Mouse (Mus musculus) spleen, postnatal 10 days (tissue): ENCODE data around the gene Iqce.
"Not testable (repeated sequence)": the region's sequence is repeated elsewhere in the genome, so short reads cannot be mapped to it uniquely, and the experiment has no call there.

Source experiments
- DNase-seq, 2 experiments: peaks; one replicate each; pipeline ENCODE4 v3.0.0; 2021 to 2022; ENCODE audit warnings: low spot score in 2 of 2

Gene Iqce

DNA sequence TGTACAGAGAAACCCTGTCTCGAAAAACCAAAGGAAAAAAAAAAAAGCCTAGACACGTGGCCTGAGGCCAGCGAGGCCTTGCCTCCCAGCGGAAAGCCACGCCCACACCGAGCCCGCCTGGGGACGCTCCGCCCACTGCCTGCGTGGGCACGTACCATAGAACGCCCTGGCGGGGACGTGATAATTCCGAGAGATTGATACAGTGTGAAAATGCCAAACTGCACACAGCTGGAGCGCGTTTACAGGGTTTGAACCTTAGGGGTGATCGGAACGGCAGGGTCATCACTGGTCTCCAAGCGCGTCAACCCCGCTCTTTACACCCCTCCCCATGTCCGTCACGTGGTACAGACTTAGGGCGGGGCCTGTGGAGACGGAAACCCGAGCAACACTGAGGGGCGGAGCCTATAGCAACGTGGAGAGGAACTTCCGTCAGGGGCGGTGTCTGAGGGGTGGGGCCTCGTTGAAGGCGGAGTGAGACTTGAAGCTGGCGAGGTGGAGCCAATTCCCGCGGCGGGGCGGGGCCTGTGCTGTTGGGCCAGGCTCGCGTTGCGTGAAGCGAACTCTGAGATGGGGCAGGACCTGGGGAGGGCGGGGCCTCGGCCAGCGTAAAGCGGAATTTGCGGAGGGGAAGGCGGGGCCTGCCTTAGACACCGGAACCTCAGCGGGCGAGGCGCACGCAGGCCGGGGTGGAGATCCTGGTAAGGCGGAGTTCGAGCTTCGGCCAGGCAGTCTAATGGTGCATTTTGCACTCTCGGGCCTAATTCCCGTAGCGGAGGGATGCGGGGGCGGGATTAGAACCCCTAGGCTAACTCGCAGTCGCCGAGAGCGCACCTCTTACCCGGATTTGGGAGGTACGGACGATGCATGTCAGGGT is 2.4 kb upstream of the Iqce start, which contains the start of gene Brat1:
Gene Brat1, plus strand, starts transcription at position 634 of the 874 bp plus-strand sequence.
- peak; percentile 97 to 100 for DNase-seq

GRCm38 (mm10) chr5:140703480-140704377 is 1.6 kb upstream of the Iqce start:
- DNase-seq, result peak in 1 of 2 experiments; percentile 30

DNA sequence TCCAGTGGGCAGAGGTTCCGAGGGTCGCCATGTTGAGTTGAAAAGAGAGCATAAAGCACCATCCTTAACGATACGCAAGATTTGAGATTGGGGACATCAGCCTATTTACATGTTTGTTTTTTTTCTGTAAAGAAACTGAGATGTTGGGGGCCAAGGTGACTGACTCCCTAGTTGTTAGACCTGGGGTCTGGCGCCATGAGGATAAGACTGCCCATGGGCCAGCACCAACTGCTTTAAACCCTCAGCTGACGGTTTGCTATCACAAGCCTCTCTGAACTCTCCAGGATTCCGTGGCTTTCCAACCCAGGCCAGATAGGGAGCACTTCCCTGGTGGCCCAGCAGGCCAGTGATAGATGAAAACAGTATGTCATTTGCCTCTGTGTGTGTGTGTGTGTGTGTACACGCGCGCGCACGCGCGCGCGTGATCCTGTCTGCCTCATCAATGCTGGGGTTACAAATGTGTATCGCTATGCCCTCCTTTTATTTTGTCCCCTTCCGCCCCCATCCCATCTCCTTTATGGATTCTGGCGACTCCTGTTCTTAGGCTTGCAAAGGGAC is 519 bp upstream of the Iqce start:
- no peak for DNase-seq

- DNase-seq, result no peak
Measured at GRCm38 (mm10) chr5:140701661-140702060, 517 bp downstream of the Iqce start.

- DNase-seq, result no peak
Measured at GRCm38 (mm10) chr5:140699776-140700175, 2.4 kb downstream of the Iqce start.

GRCm38 (mm10) chr5:140695987-140696386 is 6.2 kb downstream of the Iqce start:
- DNase-seq, result no peak

- no peak for DNase-seq
Measured at GRCm38 (mm10) chr5:140688434-140688833, 13.7 kb downstream of the Iqce start.

- DNase-seq, result peak in 1 of 2 experiments; percentile 70
Measured at GRCm38 (mm10) chr5:140684343-140685148, 17.6 kb downstream of the Iqce start.

GRCm38 (mm10) chr5:140682113-140682512 is 20.1 kb downstream of the Iqce start:
- DNase-seq, result no peak

DNA sequence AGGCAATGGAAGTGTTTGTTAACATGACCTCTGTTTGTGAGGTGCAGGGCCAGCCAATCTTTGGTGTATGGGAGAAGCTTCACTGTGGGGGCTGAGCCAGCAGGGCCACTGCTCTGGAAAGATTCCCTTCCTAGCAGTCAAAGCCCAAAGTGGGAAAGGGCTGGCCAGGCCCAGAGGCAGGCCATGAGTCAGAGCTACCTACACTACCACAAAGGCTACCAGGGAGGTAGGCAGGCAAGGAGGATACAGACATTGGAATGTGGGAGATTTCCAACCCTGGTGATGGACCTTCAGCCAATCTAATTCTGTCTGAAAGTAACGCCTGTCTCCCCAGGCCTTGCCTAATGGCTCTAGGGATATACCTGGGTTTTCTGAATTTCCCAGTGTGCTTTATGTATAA is 21.2 kb downstream of the Iqce start:
- DNase-seq, result no peak

DNA sequence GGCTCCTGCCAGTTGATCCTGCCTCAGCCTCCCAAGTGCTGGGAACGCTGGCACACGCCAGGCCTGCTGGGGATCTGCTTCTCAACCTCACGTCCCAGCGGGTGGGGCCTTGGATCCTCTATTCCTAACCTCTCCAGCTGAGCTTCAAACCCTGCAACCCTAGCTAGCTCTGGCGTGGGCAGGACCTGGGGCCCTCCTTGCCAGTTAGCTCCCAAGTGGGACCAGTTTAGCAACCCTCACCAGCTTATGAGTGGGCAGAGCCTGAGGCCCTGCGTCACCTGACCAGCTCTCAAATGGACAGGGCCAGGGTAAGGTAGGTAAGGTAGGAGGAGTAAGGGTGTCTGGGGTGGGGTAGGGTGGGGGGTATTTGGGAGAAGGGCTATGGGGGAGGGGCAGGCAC is 22.1 kb downstream of the Iqce start:
- DNase-seq, result no peak

DNA sequence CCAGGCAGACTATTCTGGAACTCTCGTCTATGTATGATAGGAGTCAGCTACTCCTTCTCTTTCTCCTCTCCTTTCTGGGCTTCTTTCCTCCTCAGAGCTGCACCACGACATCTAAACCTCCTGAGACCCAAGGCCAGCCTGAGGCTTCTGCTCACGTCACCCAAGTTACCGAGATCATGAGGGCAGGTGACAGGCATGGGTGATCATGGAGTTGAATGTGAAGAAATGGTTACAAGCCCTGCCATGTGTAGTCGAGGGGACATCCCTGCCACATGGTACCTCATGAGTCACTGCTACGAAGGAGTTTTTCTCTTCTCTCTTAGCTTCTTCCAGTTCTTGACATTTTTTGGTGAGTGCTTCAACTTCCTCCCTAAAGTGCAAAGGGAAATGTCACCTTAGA is 25.0 kb downstream of the Iqce start:
- no peak for DNase-seq

DNA sequence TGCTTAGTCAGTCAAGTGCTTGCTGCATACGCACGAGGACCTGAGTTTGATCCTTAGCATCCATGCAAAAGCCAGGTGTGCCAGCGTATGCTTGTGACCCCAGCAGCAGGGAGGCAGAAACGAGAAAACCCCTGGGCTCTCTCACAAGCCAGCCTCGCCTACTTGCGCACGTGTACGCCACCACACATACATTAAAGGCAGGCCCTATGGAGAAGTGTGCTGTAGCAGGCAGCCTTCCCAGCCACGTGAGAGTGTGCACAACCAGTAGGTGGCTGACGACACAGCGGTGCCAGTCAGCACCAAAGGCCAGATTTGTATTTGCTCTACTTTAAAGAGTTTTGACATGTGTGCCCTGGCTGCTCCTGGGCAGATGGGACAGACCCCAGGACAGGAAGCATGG is 26.5 kb downstream of the Iqce start:
- no peak for DNase-seq

- no peak for DNase-seq
Measured at GRCm38 (mm10) chr5:140675079-140675478, 27.1 kb downstream of the Iqce start.

DNA sequence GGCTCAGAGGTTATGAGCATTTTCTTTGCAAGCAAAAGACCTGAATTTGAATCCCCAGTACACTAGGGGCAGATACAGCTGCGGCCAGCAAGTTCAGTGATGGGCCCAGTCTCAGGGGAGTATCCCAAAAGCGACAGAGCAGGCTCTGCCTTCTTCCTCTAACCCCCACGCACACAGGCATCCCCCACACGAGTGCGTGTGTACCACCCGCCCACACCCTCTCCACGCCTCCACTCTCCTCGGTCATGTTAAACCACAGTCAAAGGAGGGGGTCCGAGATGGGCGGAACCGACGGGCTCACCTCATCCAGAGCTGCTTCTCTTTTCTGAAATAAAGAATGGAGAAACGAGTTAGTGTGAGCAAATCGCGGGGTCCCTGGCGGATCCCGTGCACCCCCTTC is 28.1 kb downstream of the Iqce start:
- peak in 1 of 2 experiments; percentile 41 for DNase-seq

DNA sequence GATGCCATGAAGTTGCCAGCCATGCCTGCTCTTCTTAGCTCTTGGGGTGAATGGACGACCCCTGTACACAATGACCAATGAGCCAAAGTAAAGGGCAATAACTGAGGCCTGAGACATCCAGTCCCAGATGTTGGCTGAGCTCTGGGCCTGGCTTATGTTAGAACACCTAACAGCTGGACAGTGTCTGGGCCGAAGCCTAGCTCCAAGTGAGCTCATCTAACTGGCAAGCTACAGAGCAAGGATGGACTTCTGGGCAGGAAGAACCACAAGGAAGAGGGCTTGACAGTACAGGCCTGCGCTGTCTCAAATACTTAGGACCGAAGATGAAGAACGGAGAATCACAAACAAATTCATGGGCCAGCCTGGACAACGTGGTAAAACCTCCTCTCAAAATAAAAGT is 29.6 kb downstream of the Iqce start:
- DNase-seq, result not testable (repeated sequence)

DNA sequence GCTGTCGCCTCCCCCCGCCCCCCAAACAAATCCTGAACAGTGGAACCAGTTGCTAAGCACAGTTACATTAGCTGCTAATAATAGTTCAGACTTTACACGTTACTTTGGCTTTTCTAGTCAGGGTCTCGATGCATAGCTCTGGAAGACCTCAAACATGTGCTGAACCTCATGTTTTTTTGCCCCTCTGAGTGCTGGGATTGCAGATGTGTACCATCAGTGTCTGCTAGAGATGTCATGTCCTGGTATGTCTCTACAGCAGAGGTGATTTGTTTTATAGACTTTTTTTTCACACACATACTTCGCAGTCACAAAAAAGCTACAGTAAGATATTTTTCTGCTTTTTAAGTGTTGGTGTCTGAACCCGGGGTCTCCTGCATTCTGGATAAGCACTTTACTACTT is 30.1 kb downstream of the Iqce start:
- no peak for DNase-seq

DNA sequence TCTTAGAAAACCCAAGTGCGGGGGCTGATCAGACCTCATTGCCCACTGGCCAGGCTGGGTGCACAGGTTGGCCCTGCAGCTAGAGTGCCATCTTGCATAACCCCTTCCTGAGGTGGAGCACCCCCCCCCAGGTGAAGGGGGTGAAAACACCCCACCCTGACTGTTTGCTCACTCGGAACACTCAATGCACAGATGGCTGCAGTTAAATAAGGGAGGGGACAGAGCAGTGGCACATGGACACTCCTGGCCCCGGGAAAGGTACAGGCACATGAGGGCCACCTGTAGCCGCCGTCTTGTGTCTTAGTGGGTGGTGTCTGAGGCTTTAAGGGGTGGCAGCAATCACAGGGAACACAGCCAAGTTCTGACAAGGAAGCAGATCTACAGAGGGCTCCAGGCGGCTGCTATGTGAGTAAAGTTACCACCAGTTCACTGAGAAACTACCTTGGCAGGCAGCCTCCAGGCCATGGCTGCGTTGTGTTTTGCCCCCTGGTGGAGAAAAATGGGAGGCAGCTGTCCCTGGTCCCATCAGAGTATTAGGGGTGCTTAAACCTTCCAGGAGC is 38.5 kb downstream of the Iqce start:
- peak; percentile 40 to 80 for DNase-seq

- peak; percentile 36 to 59 for DNase-seq
Measured at GRCm38 (mm10) chr5:140662741-140663592, 39.2 kb downstream of the Iqce start.
